Mouse (Mus musculus): ENCODE measurements at regions not wholly inside any gene's neighbourhood (a gene's known extent, or its start where the extent isn't known, plus 50 kb on each side); places are given as distances from the start of the nearest gene placed in this dataset.

DNA sequence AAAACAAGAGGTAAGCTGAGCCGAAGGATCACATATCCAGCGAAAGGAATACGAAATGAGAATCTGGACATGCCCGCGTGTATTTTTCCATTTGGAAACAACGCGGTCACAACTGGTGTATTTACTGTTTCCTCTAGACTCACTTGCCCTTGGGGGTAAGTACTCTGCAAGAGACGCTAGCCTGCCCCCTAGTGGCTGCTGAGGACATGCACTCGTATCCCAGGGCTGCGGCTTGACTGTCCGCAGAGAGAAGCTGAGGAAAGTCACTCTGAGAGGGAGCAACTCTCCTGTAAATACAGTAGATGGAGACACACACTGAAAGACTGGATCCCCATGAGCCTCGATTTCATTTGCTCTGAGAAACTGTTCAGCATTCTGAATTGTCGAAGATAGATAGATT is 79.7 kb upstream of the Kif2a start:
- Histone ChIP-seq H3K36me3 (ENCODE audit: insufficient read depth, low read length) (no peaks in the 10 kb centered on the region), H3K4me1 (ENCODE audit: insufficient read depth, low read length) (no peaks in the 10 kb centered on the region), H3K27ac (ENCODE audit: low read length) (no peak overlapping the region), H3K4me2 (replicated peaks; ENCODE audit: low read depth, low read length) (peak overlapping the region; percentile 43), H3K27me3 (ENCODE audit: insufficient read depth, low read length) (no peaks in the 10 kb centered on the region), H3K9me3 (ENCODE audit: low read length) (no peaks in the 10 kb centered on the region), H3K4me3 (ENCODE audit: low read length) (no peak overlapping the region), H3K9ac (replicated peaks; ENCODE audit: low read length) (no peak overlapping the region)
- peak; percentile 91; the same call in 1 of the 2 replicates for ATAC-seq (ENCODE audit: low FRiP score, low TSS enrichment)
- WGBS = 28% methylated on average over 13 of the region's 13 CpGs

DNA sequence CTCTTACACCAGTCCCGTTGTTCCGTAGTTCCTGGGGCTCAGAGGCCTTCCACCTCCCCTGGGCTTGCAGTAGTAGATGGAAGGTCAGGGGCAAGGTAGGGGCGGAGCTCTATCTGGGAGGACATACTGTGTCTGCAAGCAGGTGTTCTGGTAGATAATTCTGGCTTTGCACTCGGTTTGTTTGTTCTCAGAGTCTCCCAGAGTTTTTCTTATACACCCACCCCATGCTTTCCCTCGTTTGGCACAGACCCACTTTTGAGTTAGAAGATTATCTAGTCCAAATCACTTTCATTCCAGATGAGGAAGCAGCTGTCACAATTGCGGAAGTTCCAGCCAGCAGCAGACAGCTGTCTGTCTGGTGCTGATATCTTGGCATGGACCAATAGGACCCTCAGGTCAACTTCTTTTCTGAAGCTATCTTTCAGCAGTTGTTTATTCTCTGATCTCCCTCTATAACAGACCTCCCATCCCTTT is 79.0 kb upstream of the Kif2a start:
- Histone ChIP-seq H3K4me3 (ENCODE audit: low read length) (no peak overlapping the region), H3K27me3 (ENCODE audit: insufficient read depth, low read length) (no peaks in the 10 kb centered on the region), H3K4me1 (ENCODE audit: insufficient read depth, low read length) (no peaks in the 10 kb centered on the region), H3K27ac (ENCODE audit: low read length) (no peak overlapping the region), H3K9me3 (ENCODE audit: low read length) (no peaks in the 10 kb centered on the region), H3K4me2 (replicated peaks; ENCODE audit: low read depth, low read length) (no peak overlapping the region), H3K36me3 (ENCODE audit: insufficient read depth, low read length) (no peaks in the 10 kb centered on the region), H3K9ac (replicated peaks; ENCODE audit: low read length) (no peak overlapping the region)
- 65% methylated on average over 6 of the region's 6 CpGs for WGBS
- ATAC-seq (ENCODE audit: low FRiP score, low TSS enrichment) = no peak

- WGBS = 70% methylated on average over 3 of the region's 3 CpGs
Observed at GRCm38 (mm10) chr13:107100116-107100515, 78.2 kb upstream of the Kif2a start.

GRCm38 (mm10) chr13:107097005-107097404 is 75.1 kb upstream of the Kif2a start:
- Histone ChIP-seq H3K36me3 (ENCODE audit: insufficient read depth, low read length) (no peaks in the 10 kb centered on the region), H3K4me1 (ENCODE audit: insufficient read depth, low read length) (peaks cover 4% of the 10 kb centered on the region), H3K9ac (replicated peaks; ENCODE audit: low read length) (no peak overlapping the region), H3K27ac (ENCODE audit: low read length) (no peak overlapping the region), H3K27me3 (ENCODE audit: insufficient read depth, low read length) (no peaks in the 10 kb centered on the region), H3K4me3 (ENCODE audit: low read length) (no peak overlapping the region), H3K4me2 (replicated peaks; ENCODE audit: low read depth, low read length) (no peak overlapping the region), H3K9me3 (ENCODE audit: low read length) (no peaks in the 10 kb centered on the region)
- ATAC-seq (ENCODE audit: low FRiP score, low TSS enrichment) = no peak
- 94% methylated on average over 4 of the region's 4 CpGs for WGBS

More at GRCm38 (mm10) chr13:107100116-107100515, 78.2 kb upstream of the Kif2a start:
- Histone ChIP-seq H3K27me3 (ENCODE audit: insufficient read depth, low read length) (no peaks in the 10 kb centered on the region), H3K27ac (ENCODE audit: low read length) (no peak overlapping the region), H3K36me3 (ENCODE audit: insufficient read depth, low read length) (no peaks in the 10 kb centered on the region), H3K9ac (replicated peaks; ENCODE audit: low read length) (no peak overlapping the region), H3K4me1 (ENCODE audit: insufficient read depth, low read length) (peaks cover 3% of the 10 kb centered on the region), H3K4me3 (ENCODE audit: low read length) (no peak overlapping the region), H3K4me2 (replicated peaks; ENCODE audit: low read depth, low read length) (no peak overlapping the region), H3K9me3 (ENCODE audit: low read length) (no peaks in the 10 kb centered on the region)
- no peak for ATAC-seq (ENCODE audit: low FRiP score, low TSS enrichment)

- WGBS = 64% methylated on average over 11 of the region's 11 CpGs
- ATAC-seq (ENCODE audit: low FRiP score, low TSS enrichment) = no peak
- H3K4me2 ChIP-seq (replicated peaks; ENCODE audit: low read depth, low read length) = no peak overlapping the region
Observed at GRCm38 (mm10) chr13:107094976-107095716, 73.2 kb upstream of the Kif2a start.

DNA sequence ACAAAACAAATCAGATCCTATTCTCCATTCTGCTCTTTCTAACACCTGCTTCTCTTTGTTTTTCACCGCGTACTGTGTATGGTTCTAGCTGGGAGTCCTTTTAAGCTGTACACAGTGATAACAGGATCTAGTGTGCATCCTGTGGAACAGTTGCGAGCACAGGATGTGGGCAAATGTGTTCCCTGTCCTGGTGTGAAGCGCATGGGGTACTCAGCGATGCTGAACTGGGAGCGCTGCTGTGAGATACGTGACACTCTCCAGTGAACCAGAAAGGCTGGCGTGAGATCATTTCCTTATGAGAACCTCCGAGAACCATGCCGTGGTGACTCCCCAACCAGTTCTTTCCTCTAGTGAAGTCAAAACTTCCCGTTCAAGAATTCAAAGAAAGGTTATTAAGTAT is 72.6 kb upstream of the Kif2a start:
- peak; percentile 82; the same call in 1 of the 2 replicates for ATAC-seq (ENCODE audit: low FRiP score, low TSS enrichment)

More at GRCm38 (mm10) chr13:107094976-107095716, 73.2 kb upstream of the Kif2a start:
- Histone ChIP-seq H3K27ac (ENCODE audit: low read length) (no peak overlapping the region), H3K4me3 (ENCODE audit: low read length) (no peak overlapping the region), H3K4me1 (ENCODE audit: insufficient read depth, low read length) (peaks cover 4% of the 10 kb centered on the region), H3K9ac (replicated peaks; ENCODE audit: low read length) (no peak overlapping the region), H3K9me3 (ENCODE audit: low read length) (no peaks in the 10 kb centered on the region), H3K36me3 (ENCODE audit: insufficient read depth, low read length) (no peaks in the 10 kb centered on the region), H3K27me3 (ENCODE audit: insufficient read depth, low read length) (no peaks in the 10 kb centered on the region)

GRCm38 (mm10) chr13:107093683-107094082 is 71.8 kb upstream of the Kif2a start:
- Histone ChIP-seq H3K9me3 (ENCODE audit: low read length) (no peaks in the 10 kb centered on the region), H3K4me3 (ENCODE audit: low read length) (no peak overlapping the region), H3K27ac (ENCODE audit: low read length) (no peak overlapping the region), H3K36me3 (ENCODE audit: insufficient read depth, low read length) (no peaks in the 10 kb centered on the region), H3K4me1 (ENCODE audit: insufficient read depth, low read length) (peaks cover 4% of the 10 kb centered on the region), H3K27me3 (ENCODE audit: insufficient read depth, low read length) (no peaks in the 10 kb centered on the region), H3K9ac (replicated peaks; ENCODE audit: low read length) (no peak overlapping the region), H3K4me2 (replicated peaks; ENCODE audit: low read depth, low read length) (no peak overlapping the region)
- no peak for ATAC-seq (ENCODE audit: low FRiP score, low TSS enrichment)
- WGBS = 95% methylated on average over 2 of the region's 2 CpGs

More for the DNA sequence above, 72.6 kb upstream of the Kif2a start:
- no peak overlapping the region for H3K27ac ChIP-seq (ENCODE audit: low read length)
- no peaks in the 10 kb centered on the region for H3K36me3 ChIP-seq (ENCODE audit: insufficient read depth, low read length)
- H3K9me3 ChIP-seq (ENCODE audit: low read length) = no peaks in the 10 kb centered on the region
- no peak overlapping the region for H3K9ac ChIP-seq (replicated peaks; ENCODE audit: low read length)
- peaks cover 4% of the 10 kb centered on the region for H3K4me1 ChIP-seq (ENCODE audit: insufficient read depth, low read length)
- WGBS = 29% methylated on average over 11 of the region's 11 CpGs
- no peak overlapping the region for H3K4me3 ChIP-seq (ENCODE audit: low read length)
- H3K27me3 ChIP-seq (ENCODE audit: insufficient read depth, low read length) = no peaks in the 10 kb centered on the region
- 0 out of 2 replicates have a peak overlapping the region, but pooled peaks have one; percentile 27 for H3K4me2 ChIP-seq (replicated peaks; ENCODE audit: low read depth, low read length)

GRCm38 (mm10) chr13:107088198-107088597 is 66.3 kb upstream of the Kif2a start:
- H3K4me3 ChIP-seq (ENCODE audit: low read length) = no peak overlapping the region
- no peaks in the 10 kb centered on the region for H3K9me3 ChIP-seq (ENCODE audit: low read length)
- no peaks in the 10 kb centered on the region for H3K27me3 ChIP-seq (ENCODE audit: insufficient read depth, low read length)
- ATAC-seq (ENCODE audit: low FRiP score, low TSS enrichment) = no peak
- 47% methylated on average over 1 of the region's 1 CpGs for WGBS
- H3K9ac ChIP-seq (replicated peaks; ENCODE audit: low read length) = no peak overlapping the region
- H3K4me1 ChIP-seq (ENCODE audit: insufficient read depth, low read length) = no peaks in the 10 kb centered on the region
- H3K36me3 ChIP-seq (ENCODE audit: insufficient read depth, low read length) = no peaks in the 10 kb centered on the region
- H3K4me2 ChIP-seq (replicated peaks; ENCODE audit: low read depth, low read length) = no peak overlapping the region
- H3K27ac ChIP-seq (ENCODE audit: low read length) = no peak overlapping the region

DNA sequence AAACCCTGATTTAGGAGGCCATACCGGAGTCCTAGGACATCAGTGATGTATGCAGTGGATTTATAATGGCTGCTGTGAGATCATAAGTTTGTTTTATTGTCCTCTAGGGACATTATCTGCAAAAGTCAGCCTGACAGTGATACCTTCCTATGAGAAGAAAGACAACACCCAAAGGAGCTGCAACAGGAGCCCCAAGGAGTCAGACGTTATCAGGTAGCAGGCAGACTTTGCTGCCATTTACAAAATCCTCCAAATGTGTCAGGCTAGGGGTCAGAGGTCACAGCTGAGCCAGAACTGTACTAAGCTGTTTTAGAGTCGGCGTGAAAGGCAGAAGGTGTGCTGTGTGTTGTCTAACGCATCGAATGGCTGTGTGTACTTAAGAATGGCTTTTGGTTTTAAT is 65.4 kb upstream of the Kif2a start:
- no peaks in the 10 kb centered on the region for H3K27me3 ChIP-seq (ENCODE audit: insufficient read depth, low read length)
- no peak for ATAC-seq (ENCODE audit: low FRiP score, low TSS enrichment)
- no peak overlapping the region for H3K27ac ChIP-seq (ENCODE audit: low read length)
- H3K36me3 ChIP-seq (ENCODE audit: insufficient read depth, low read length) = no peaks in the 10 kb centered on the region
- H3K4me1 ChIP-seq (ENCODE audit: insufficient read depth, low read length) = no peaks in the 10 kb centered on the region
- H3K9me3 ChIP-seq (ENCODE audit: low read length) = no peaks in the 10 kb centered on the region
- H3K4me3 ChIP-seq (ENCODE audit: low read length) = no peak overlapping the region
- 59% methylated on average over 6 of the region's 6 CpGs for WGBS
- no peak overlapping the region for H3K4me2 ChIP-seq (replicated peaks; ENCODE audit: low read depth, low read length)
- no peak overlapping the region for H3K9ac ChIP-seq (replicated peaks; ENCODE audit: low read length)

GRCm38 (mm10) chr13:107078085-107078484 is 56.2 kb upstream of the Kif2a start:
- Histone ChIP-seq H3K9me3 (ENCODE audit: low read length) (no peaks in the 10 kb centered on the region), H3K36me3 (ENCODE audit: insufficient read depth, low read length) (no peaks in the 10 kb centered on the region), H3K27me3 (ENCODE audit: insufficient read depth, low read length) (no peaks in the 10 kb centered on the region), H3K4me2 (replicated peaks; ENCODE audit: low read depth, low read length) (no peak overlapping the region), H3K4me3 (ENCODE audit: low read length) (no peak overlapping the region), H3K9ac (replicated peaks; ENCODE audit: low read length) (no peak overlapping the region), H3K4me1 (ENCODE audit: insufficient read depth, low read length) (peaks cover 5% of the 10 kb centered on the region; the same call in 1 of the 2 replicates), H3K27ac (ENCODE audit: low read length) (no peak overlapping the region)
- WGBS = 40% methylated on average over 1 of the region's 1 CpGs
- ATAC-seq (ENCODE audit: low FRiP score, low TSS enrichment) = no peak

Measured in kidney, embryonic 16.5 days (tissue).